Mouse (Mus musculus): ENCODE data around the gene Haus3.

- TF ChIP-seq CTCF (IDR thresholded peaks at IDR 0.05; ENCODE audit: extremely low read depth, insufficient read depth, low read length) (no peak), POLR2A (IDR thresholded peaks at IDR 0.05; ENCODE audit: extremely low read depth, insufficient read depth, low read length) (no peak)
Observed at GRCm38 (mm10) chr5:34205788-34206187, 36.5 kb upstream of the Haus3 start.

All from cortical plate, adult 2 months (tissue).